Mouse (Mus musculus) forebrain, embryonic 13.5 days (tissue): ENCODE measurements at regions not wholly inside any gene's neighbourhood (a gene's known extent, or its start where the extent isn't known, plus 50 kb on each side); places are given as distances from the start of the nearest gene placed in this dataset.

Experiments used
- ATAC-seq: fragments of 200-750 bp; cut with Nextera tagmentation; 2 replicates; pipeline ENCODE4 v1.8.0; 2017
- H3K27ac ChIP-seq: fragments of 300-500 bp; sonication (generic); 2 replicates; pipeline ENCODE4 v1.5.1; 2015; ENCODE audit warnings: inconsistent platforms, mild to moderate bottlenecking, moderate library complexity
- H3K27me3 ChIP-seq: fragments of 300-500 bp; sonication (generic); 2 replicates; pipeline ENCODE4 v1.6.1; 2015; ENCODE audit warnings: mild to moderate bottlenecking, inconsistent platforms
- H3K36me3 ChIP-seq: fragments of 300-500 bp; sonication (generic); 2 replicates; pipeline ENCODE4 v1.6.1; 2015; ENCODE audit warnings: mild to moderate bottlenecking, inconsistent platforms; ENCODE audit not compliant: poor library complexity, severe bottlenecking
- H3K4me1 ChIP-seq: fragments of 300-500 bp; sonication (generic); 2 replicates; pipeline ENCODE4 v1.6.1; 2015; ENCODE audit warnings: inconsistent platforms
- H3K4me2 ChIP-seq: fragments of 300-500 bp; sonication (generic); 2 replicates; pipeline ENCODE4 v1.6.1; 2015; ENCODE audit warnings: inconsistent platforms, mild to moderate bottlenecking, moderate library complexity
- H3K4me3 ChIP-seq: fragments of 300-500 bp; sonication (generic); 2 replicates; pipeline ENCODE4 v1.5.1; 2015; ENCODE audit warnings: mild to moderate bottlenecking, inconsistent platforms
- H3K9ac ChIP-seq: fragments of 300-500 bp; sonication (generic); 2 replicates; pipeline ENCODE4 v1.6.1; 2015; ENCODE audit warnings: mild to moderate bottlenecking, inconsistent platforms
- H3K9me3 ChIP-seq: fragments of 300-500 bp; sonication (generic); replicated peaks from 2 replicates; pipeline ENCODE4 v1.6.1; 2016; ENCODE audit warnings: inconsistent platforms
- WGBS: fragments of 180-500 bp; shearing (Covaris S2); methylation state at CpG from one replicate; pipeline ENCODE4 v1.1.7; 2015; 5-methylcytosine and 5-hydroxymethylcytosine counted together

DNA sequence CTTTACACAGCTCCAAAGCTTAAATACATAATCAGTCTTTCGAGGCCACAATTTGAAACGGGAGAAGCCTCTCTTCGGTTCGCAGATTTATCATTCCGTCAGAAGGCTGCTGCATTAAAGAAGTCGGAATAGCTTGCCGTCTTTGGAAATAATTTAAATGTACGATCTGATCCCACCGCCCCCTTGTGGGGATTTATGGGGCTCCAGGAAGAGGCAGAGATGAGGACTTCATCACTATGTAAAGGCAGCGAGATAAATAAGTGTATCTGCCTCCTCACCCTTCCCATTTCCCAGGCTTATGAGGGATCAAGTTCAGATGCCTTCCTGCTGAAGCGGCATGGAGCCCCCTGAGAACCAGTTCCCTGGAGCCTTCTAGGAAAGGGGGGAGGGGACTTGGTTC lies 89.9 kb upstream of the Bnip2 start:
- Histone ChIP-seq H3K9me3 (no peaks in the 10 kb centered on the region), H3K27me3 (peaks cover 25% of the 10 kb centered on the region), H3K9ac (no peak overlapping the region), H3K27ac (no peak overlapping the region), H3K4me3 (no peak overlapping the region), H3K4me1 (no peaks in the 10 kb centered on the region; the same call in 1 of the 2 replicates), H3K4me2 (peak overlapping the region; percentile 21; the same call in 1 of the 2 replicates), H3K36me3 (no peaks in the 10 kb centered on the region)
- no peak for ATAC-seq
- WGBS: 26% methylated on average over 11 of the region's 11 CpGs

DNA sequence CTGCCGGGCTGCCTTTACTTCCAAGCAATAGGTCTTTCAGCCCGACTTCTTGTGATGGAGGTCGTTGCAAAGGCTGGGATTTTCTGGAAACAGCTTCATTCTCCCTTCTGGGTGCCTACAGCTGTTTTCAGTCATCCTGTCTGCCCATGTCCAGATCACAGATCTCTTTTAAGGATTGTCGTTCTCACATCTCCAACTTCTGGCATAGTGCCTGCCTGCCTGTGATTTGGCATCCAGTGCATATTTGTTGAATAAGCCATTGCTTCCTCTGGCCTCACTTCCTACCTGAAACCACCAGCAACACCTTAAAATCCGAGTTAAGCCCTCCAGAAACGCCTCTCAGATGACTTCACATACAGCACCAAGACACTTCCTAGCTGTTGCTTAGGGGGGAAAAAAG lies 88.4 kb upstream of the Bnip2 start:
- Histone ChIP-seq H3K36me3 (no peaks in the 10 kb centered on the region), H3K4me3 (no peak overlapping the region), H3K27ac (no peak overlapping the region), H3K9ac (no peak overlapping the region), H3K4me2 (no peak overlapping the region), H3K9me3 (no peaks in the 10 kb centered on the region), H3K4me1 (no peaks in the 10 kb centered on the region; the same call in 1 of the 2 replicates), H3K27me3 (peaks cover 30% of the 10 kb centered on the region)
- 67% methylated on average over 6 of the region's 6 CpGs for WGBS
- no peak for ATAC-seq

DNA sequence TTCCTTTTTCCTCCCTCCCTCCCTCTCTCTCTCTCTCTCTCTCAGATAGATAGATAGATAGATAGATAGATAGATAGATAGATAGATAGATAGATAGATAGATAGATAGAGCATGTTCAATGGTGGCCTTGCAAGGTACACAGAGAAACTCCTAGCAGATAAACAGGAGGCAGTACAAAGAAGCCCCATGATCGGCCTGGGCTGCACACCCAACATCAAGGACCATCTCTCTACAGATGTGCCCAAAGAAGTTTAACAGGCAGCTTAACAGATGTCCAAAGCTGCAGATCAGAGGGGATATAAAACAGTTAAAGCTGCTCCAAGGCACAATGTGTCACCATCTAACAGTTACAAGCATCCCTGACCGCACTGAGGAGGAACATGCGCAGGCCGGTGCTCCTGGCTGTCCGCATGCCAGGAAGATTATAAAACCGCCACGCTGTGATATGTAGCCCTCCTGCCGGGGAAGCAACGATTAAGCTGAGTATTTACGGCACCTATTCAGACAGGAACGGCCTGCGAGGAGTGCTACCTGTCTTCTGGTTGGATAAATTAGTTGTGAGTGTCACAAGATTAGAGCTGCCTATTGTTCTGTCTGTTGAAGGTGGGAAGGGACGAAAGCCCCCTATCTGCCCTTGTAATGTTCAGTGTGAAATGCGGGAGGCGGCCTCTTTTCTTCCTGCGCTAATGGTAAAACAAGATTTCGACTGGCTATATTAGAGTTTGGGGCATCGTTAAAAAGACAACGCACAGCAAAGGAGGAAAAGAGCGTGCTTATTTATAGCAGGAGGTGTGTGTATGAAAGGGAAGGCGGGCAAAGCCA lies 81.9 kb upstream of the Bnip2 start:
- WGBS: 15% methylated on average over 21 of the region's 21 CpGs
- Histone ChIP-seq H3K36me3 (no peaks in the 10 kb centered on the region), H3K27me3 (peaks cover 33% of the 10 kb centered on the region), H3K4me3 (0 out of 2 replicates have a peak overlapping the region, but pooled peaks have one; percentile 7), H3K4me1 (peaks cover 9% of the 10 kb centered on the region), H3K9me3 (no peaks in the 10 kb centered on the region), H3K27ac (no peak overlapping the region), H3K9ac (no peak overlapping the region), H3K4me2 (peak overlapping the region; percentile 42)
- peak; percentile 59 for ATAC-seq

DNA sequence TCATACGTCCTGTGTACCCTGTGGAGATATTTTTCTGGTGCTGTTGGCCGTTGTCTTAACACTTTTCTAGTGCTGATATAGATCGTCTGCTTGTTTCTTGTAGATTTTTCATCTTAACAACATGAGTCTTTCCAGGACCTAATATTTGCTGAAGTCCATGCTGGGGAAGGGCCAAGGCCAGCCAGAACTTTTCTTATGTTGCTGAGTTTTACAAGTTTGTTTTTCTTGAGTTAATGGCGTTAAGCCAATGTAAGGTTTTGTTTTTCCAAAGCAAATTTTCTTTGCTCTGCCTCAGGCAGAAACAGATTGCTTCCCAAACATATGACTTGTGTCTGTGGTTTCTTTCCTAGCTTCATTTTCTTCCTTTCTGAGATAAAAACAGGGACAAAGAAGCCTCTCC lies 78.6 kb upstream of the Bnip2 start:
- 88% methylated on average over 4 of the region's 4 CpGs for WGBS
- no peak overlapping the region for H3K9ac ChIP-seq
- H3K4me3 ChIP-seq: no peak overlapping the region
- H3K4me2 ChIP-seq: no peak overlapping the region
- H3K4me1 ChIP-seq: peaks cover 9% of the 10 kb centered on the region
- H3K9me3 ChIP-seq: no peaks in the 10 kb centered on the region
- H3K36me3 ChIP-seq: no peaks in the 10 kb centered on the region
- H3K27ac ChIP-seq: no peak overlapping the region
- peaks cover 27% of the 10 kb centered on the region for H3K27me3 ChIP-seq
- ATAC-seq: no peak

DNA sequence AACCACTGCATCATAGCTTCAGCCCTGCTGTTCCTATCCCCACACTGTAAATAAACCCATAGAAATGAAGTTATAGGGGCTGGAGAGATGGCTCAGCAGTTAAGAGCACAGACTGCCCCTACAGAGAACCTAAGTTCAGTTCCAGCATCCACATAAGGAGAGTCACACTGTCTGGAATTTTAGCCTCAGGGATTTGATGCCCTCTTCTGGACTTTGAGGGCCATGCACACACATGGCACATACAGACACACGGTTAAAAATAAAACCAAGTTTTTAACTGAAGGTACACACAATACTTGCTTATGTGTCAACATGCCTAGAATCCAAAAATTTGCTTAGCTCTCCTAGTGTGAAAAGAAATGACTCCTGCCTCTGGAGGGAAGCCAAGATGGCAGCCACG lies 61.1 kb upstream of the Bnip2 start:
- Histone ChIP-seq H3K9me3 (no peaks in the 10 kb centered on the region), H3K4me3 (no peak overlapping the region), H3K9ac (no peak overlapping the region), H3K27ac (no peak overlapping the region), H3K36me3 (no peaks in the 10 kb centered on the region), H3K27me3 (no peaks in the 10 kb centered on the region), H3K4me2 (no peak overlapping the region), H3K4me1 (no peaks in the 10 kb centered on the region)
- no peak for ATAC-seq
- 72% methylated on average over 2 of the region's 2 CpGs for WGBS

DNA sequence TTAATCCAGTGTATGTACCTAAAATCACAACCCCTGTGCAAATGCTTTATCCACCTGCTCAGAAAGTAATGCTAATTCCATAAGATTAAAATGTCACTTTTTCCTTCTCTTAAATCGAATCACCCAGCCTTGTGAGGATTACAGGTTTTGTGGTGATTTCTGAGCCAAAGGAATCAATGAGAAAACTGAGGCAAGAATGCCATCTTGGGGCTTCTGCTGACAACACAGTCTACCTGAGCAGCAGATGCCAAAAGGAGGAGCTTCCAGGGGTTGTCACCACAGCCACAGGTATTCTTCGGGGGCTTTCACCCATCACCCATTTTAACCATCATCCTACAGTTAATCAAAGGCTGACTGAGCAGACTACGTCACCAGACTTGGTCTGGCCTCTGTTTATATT lies 51.4 kb upstream of the Bnip2 start:
- H3K27me3 ChIP-seq: no peaks in the 10 kb centered on the region
- WGBS: 89% methylated on average over 3 of the region's 3 CpGs
- no peaks in the 10 kb centered on the region for H3K36me3 ChIP-seq
- H3K4me3 ChIP-seq: no peak overlapping the region
- no peaks in the 10 kb centered on the region for H3K4me1 ChIP-seq
- H3K27ac ChIP-seq: no peak overlapping the region
- no peaks in the 10 kb centered on the region for H3K9me3 ChIP-seq
- ATAC-seq: no peak
- H3K9ac ChIP-seq: no peak overlapping the region
- no peak overlapping the region for H3K4me2 ChIP-seq
